Mouse (Mus musculus): ENCODE measurements at regions not wholly inside any gene's neighbourhood (a gene's known extent, or its start where the extent isn't known, plus 50 kb on each side); places are given as distances from the start of the nearest gene placed in this dataset.

GRCm38 (mm10) chr15:61051363-61051762, 128.6 kb upstream of the A1bg start:
- TF ChIP-seq EP300 (IDR thresholded peaks at IDR 0.05; ENCODE audit: low read depth) = no peak
- no peak for TF ChIP-seq CTCF (IDR thresholded peaks at IDR 0.05; ENCODE audit: low read depth)
